Mouse (Mus musculus) E14TG2a.4 (cell line): Measurements from ENCODE around the gene Comtd1.

Experiments used
- CTCF ChIP-seq: conservative IDR thresholded peaks from 2 replicates; pipeline ENCODE4 v1.5.1; 2014; ENCODE audit warnings: low read length
- NANOG ChIP-seq: IDR thresholded peaks from 2 replicates; pipeline ENCODE4 v1.6.1; 2014; ENCODE audit warnings: borderline replicate concordance, low read length, mixed read lengths
- POU5F1 ChIP-seq: IDR thresholded peaks from 2 replicates; pipeline ENCODE4 v1.6.1; 2014; ENCODE audit warnings: low read length, borderline replicate concordance

- TF ChIP-seq CTCF (no peak), NANOG (no peak), POU5F1 (no peak)
Measured at GRCm38 (mm10) chr14:21846827-21847380, 1.9 kb downstream of the Comtd1 start.
